Mouse (Mus musculus) bone marrow, adult 2 months (tissue): ENCODE data around the gene Pcmt1. TPM values are rescaled to one million over a fixed set of nuclear protein-coding genes. Genes with fewer than 3 reads are reported as not detected.
A peak's percentile ranks its signal among the peaks of the same experiment; 100 is the strongest.

Source experiments
- H3K27ac ChIP-seq: fragments of 200-500 bp; 2 replicates; pipeline ENCODE4 v1.5.1; 2012; ENCODE audit warnings: low read depth, mild to moderate bottlenecking, control low read depth, inconsistent platforms, low read length; ENCODE audit not compliant: control insufficient read depth, poor library complexity, insufficient read depth
- H3K4me1 ChIP-seq: fragments of 200-500 bp; 2 replicates; pipeline ENCODE4 v1.6.1; 2011; ENCODE audit warnings: low read length; ENCODE audit not compliant: control insufficient read depth, insufficient read depth
- H3K4me3 ChIP-seq: fragments of 200-500 bp; replicated peaks from 2 replicates; pipeline ENCODE3; 2011; ENCODE audit warnings: mild to moderate bottlenecking, low read depth, low read length, control low read depth; ENCODE audit not compliant: control insufficient read depth
- CTCF ChIP-seq: fragments of 200-500 bp; IDR thresholded peaks from 2 replicates; pipeline ENCODE4 v1.5.1; 2011; ENCODE audit warnings: low read length, control low read depth; ENCODE audit not compliant: control insufficient read depth, insufficient read depth
- POLR2A ChIP-seq: fragments of 200-500 bp; IDR thresholded peaks from 2 replicates; pipeline ENCODE4 v1.6.1; 2011; ENCODE audit warnings: low read depth, mild to moderate bottlenecking, control low read depth, low read length, borderline replicate concordance; ENCODE audit not compliant: control insufficient read depth
- WGBS: fragments of 180-500 bp; shearing (Covaris S2); methylation state at CpG from one replicate; pipeline ENCODE4 v1.1.7; 2018; 5-methylcytosine and 5-hydroxymethylcytosine counted together
- polyA plus RNA-seq: library from polyadenylated mRNA; stranded (reverse); fragments of >200 nt; gene quantifications from 2 replicates; pipeline ENCODE4 v1.2.4, GENCODE M21; 2011; ENCODE audit warnings: low replicate concordance; ENCODE audit not compliant: missing spikeins, insufficient read depth, insufficient read length

The Pcmt1 gene
- 45.7 and 71.7 TPM in 2 replicates for polyA plus RNA-seq

DNA sequence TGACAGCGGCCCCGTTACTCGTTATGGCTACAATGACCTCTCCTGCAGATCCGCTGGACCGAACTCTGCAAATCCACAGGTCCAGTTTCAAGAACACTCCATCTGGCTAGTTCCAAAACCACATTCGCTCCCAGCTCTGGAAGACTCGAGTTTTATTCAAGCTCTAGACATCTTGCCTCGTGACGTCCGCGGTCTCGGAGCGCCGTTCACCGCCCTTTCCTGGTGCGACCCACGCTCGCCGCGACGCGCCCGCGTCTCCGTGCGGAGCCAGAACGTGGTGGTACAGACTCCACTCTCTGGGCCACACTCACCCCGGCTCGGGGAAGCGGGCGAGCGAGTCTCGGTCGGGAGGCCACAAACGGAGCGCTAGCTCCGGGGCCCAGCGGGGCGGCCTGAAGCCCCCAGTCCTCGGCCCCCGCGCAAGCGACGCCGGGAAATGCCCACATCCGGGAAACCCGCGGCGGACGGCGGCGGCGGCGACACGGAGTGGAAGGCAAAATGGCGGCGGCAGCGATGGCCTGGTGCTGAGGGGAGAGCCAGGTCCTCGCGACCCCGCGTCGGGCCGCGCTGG is at the start of gene Pcmt1, which contains the start of gene Lats1:
Gene Pcmt1, minus strand, starts transcription at position 406 of the 571 bp plus-strand sequence.
Gene Lats1, plus strand, starts transcription at position 484 of the 571 bp plus-strand sequence.
- Histone ChIP-seq H3K4me3 (peak within 1 kb of the TSS; percentile 87), H3K4me1 (no peaks in the 10 kb centered on the region), H3K27ac (peak within 1 kb of the TSS; percentile 86)
- TF ChIP-seq POLR2A (peak; percentile 54; the same call in 1 of the 2 replicates), CTCF (no peak)
- under 1% methylated on average over 58 of the region's 65 CpGs for WGBS

DNA sequence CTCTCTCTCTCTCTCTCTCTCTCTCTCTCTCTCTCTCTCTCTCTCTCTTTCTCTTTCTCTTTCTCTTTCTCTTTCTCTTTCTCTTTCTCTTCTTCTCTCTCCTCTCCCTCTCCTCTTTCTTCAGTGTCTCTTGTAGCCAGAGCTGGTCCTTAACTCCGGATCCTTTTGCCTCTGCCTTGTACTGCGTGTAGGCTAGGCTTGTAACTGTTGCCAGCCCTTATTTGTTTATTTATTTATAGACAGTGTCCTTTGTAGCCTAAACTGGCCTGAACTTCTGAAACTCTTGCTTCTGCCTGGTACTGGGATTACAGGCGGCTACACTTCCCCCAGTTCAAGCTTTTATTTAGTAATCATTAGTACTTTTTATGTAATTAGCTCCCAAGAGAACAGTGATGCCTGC is 46.1 kb upstream of the Pcmt1 start:
- WGBS = 9% methylated on average over 3 of the region's 3 CpGs
- H3K4me3 ChIP-seq = peak overlapping the region; percentile 53
- TF ChIP-seq POLR2A = no peak
- TF ChIP-seq CTCF = no peak

DNA sequence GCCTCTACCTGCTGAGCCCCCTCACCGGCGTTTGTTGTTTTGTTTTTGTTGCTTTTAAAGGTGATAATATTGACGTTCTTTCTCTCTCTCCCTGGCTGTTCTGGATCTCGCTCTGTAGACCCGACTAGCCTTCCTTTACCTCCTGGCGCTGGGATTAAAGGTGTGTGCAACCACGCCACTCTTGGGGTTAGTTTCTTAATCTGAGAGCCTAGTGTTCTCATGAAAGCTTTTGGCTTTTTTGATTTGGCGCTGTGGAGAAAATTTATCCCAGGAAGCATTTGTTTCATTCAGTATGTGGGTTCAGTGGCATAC is 45.5 kb upstream of the Pcmt1 start:
- peak overlapping the region; percentile 83 for H3K4me3 ChIP-seq
- peak overlapping the region; percentile 46 for H3K27ac ChIP-seq
- TF ChIP-seq CTCF (no peak), POLR2A (no peak)
- under 1% methylated on average over 8 of the region's 8 CpGs for WGBS
- H3K4me1 ChIP-seq = no peaks in the 10 kb centered on the region; the same call in 1 of the 2 replicates

More for the DNA sequence above, 46.1 kb upstream of the Pcmt1 start:
- Histone ChIP-seq H3K27ac (no peak overlapping the region), H3K4me1 (no peaks in the 10 kb centered on the region; the same call in 1 of the 2 replicates)

GRCm38 (mm10) chr10:7725751-7726500 is 45.0 kb upstream of the Pcmt1 start, which contains the start of gene Katna1:
Gene Katna1 (plus strand): TSS chr10:7726000.
- under 1% methylated on average over 49 of the region's 49 CpGs for WGBS
- TF ChIP-seq CTCF (no peak), POLR2A (peak; percentile 48; the same call in 1 of the 2 replicates)
- H3K4me3 ChIP-seq = peak within 1 kb of the TSS; percentile 83
- peak within 1 kb of the TSS; percentile 69 for H3K27ac ChIP-seq
- no peaks in the 10 kb centered on the region; the same call in 1 of the 2 replicates for H3K4me1 ChIP-seq

DNA sequence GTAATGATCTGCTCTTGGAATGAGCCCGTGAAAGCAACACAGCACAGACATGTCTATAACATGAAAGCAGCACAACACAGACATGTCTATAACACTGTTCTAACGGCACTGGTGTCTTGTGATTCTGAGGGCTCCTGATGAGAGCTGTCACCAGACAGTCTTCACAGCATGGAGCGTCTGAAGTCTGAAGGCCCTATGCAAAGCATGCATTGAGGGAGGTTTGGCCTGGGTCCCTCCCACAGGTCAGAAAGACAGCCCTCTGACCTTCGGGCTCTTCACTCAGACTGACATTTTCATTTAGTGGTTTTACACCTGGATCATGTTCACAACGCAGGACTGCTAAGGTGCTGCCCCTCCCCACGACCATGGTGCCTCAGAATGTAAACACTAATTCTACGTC is 34.1 kb upstream of the Pcmt1 start:
- Histone ChIP-seq H3K4me3 (no peak overlapping the region), H3K4me1 (no peaks in the 10 kb centered on the region), H3K27ac (no peak overlapping the region)
- 85% methylated on average over 7 of the region's 7 CpGs for WGBS
- TF ChIP-seq POLR2A = no peak
- TF ChIP-seq CTCF = no peak

- TF ChIP-seq CTCF (no peak), POLR2A (no peak)
- no peak overlapping the region for H3K4me3 ChIP-seq
- no peak overlapping the region for H3K27ac ChIP-seq
- WGBS = 91% methylated on average over 13 of the region's 13 CpGs
- H3K4me1 ChIP-seq = no peaks in the 10 kb centered on the region
These were observed 31.6 kb upstream of the Pcmt1 start for GRCm38 (mm10) chr10:7712506-7712905.

GRCm38 (mm10) chr10:7710121-7710520 is 29.2 kb upstream of the Pcmt1 start:
- Histone ChIP-seq H3K27ac (no peak overlapping the region), H3K4me1 (no peaks in the 10 kb centered on the region), H3K4me3 (no peak overlapping the region)
- TF ChIP-seq CTCF (no peak), POLR2A (no peak)
- 78% methylated on average over 5 of the region's 5 CpGs for WGBS

DNA sequence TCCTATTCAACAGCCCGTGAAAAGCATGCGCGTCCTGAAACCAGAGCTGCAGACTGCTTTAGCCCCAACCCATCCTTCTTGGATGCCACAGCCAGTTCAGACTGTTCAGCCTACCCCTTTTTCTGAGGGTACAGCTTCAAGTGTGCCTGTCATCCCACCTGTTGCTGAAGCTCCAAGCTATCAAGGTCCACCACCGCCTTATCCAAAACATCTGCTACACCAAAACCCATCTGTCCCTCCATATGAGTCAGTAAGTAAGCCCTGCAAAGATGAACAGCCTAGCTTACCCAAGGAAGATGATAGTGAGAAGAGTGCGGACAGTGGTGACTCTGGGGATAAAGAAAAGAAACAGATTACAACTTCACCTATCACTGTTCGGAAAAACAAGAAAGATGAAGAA is 21.6 kb upstream of the Pcmt1 start:
- TF ChIP-seq CTCF (no peak), POLR2A (no peak)
- Histone ChIP-seq H3K4me1 (no peaks in the 10 kb centered on the region), H3K4me3 (no peak overlapping the region), H3K27ac (no peak overlapping the region)
- 96% methylated on average over 6 of the region's 6 CpGs for WGBS

- no peaks in the 10 kb centered on the region for H3K4me1 ChIP-seq
- H3K4me3 ChIP-seq = no peak overlapping the region
- no peak overlapping the region for H3K27ac ChIP-seq
- WGBS = 53% methylated on average over 3 of the region's 3 CpGs
- TF ChIP-seq POLR2A = no peak
- TF ChIP-seq CTCF = no peak
These were observed 19.2 kb upstream of the Pcmt1 start for GRCm38 (mm10) chr10:7700120-7700519.
